Mouse (Mus musculus): Measurements from ENCODE around the gene Muc13.
A peak's percentile ranks its signal among the peaks of the same experiment; 100 is the strongest.

Muc13 gene

DNA sequence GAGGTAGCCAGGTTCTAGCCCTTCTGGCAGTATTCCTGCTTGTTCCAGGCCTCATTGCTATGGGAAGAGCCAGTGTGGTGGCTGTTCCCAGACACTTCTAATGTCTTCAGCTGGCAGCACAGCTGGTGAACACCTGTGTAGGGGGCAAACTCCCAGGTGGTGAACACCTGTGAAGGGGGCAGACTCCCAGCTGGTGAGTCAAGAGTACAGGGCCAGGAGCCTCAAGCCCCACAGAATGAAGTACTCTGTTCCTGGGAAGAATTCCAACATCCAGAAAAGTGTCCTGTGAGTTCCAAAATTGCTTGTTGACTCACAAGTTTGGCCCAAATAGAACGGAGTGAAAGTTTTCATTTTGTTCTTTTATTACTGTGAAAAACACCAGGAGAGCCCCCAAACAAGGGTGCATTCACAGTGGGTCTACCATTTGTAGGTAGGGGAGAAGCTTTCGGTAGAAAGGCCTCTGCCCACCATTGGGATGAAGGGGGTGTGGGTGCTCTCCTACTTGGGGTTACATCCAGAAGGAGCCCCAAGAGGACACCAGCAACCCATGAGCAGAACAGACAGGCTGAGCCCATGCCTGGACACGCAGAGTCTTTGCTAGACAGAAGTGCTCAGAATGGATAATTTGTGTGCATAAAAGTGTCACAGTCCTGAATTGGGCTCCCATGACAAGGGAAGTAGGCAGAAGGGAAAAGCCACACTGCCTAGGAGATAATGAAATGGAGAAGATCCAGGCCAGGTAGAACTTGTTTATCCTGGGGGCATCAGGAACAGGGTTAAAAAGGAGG lies 25.2 kb upstream of the Muc13 start:
- no peak for DNase-seq (ENCODE audit: extremely low spot score, low read depth, low spot score)

DNA sequence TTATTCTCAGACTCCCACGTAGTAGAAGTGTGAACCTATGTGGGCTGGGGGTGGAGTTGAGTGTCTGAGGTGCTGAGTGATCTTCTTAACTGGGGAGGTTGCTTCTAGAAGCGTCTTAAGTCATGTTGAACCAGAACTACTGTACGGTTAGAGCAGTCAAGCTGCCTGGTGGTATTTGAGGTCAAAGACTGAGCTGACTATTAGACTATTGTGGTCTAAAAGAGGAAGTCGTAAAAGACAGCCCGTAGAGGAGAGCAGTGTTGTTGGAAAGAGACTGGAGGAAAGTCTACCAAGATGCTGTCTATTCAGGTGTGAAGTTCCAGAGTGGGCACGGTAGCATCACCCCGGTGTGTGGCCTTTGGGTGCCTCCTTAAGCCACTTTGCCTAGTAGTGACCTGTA lies 24.0 kb upstream of the Muc13 start:
- no peak for DNase-seq (ENCODE audit: extremely low spot score, low read depth, low spot score)

DNA sequence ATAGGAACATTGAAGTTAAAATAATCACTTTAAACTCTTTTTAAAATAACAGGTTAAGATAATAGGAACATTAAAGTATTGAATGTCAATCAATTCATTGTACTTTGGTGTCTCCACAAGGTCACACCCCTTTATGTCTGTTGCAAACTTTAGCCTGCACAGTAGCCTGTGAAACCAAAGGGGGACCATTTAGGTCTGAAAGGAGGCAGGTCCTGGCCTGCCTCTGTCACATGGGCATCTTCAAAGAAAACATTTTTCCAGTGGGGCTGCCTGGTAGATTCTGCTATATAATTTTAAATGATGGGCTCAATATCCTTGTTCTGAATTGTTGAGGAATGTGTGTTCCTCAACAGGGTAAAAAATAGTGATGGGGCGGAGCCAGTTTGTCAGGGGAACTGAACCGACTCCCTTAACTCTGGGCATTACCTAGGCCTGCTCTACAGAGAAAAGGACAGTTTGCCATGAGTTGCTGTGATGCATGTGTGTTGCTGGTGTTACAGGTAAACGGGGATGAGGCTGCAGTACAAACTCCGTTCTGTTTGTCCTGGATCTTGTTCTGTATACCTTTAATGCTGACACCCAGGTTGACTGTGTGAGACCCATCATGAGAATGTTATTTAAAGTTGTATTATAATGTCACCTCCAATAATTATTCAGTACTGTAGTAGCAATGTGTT lies 22.9 kb upstream of the Muc13 start:
- no peak for DNase-seq (ENCODE audit: extremely low spot score, low read depth, low spot score)

DNA sequence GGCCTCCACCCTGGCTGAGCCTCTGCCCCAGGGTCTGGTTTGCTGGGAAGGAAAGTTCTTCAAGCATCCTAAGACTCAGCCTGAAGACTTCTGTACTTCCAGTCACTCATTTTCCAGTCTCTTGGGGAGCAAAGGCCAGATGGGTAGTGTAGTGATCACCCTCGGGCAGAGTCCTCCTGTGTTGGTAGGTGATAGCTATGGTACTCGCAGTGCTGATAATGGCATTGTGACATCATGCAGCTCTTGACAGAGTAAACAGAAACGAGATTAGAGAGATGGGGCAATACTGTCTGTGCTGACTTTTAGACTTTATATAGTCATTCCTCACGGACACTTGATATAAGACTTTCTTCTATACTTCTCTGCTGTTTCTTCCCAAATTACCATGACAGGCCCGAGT lies 21.0 kb upstream of the Muc13 start:
- no peak for DNase-seq (ENCODE audit: extremely low spot score, low read depth, low spot score)

DNA sequence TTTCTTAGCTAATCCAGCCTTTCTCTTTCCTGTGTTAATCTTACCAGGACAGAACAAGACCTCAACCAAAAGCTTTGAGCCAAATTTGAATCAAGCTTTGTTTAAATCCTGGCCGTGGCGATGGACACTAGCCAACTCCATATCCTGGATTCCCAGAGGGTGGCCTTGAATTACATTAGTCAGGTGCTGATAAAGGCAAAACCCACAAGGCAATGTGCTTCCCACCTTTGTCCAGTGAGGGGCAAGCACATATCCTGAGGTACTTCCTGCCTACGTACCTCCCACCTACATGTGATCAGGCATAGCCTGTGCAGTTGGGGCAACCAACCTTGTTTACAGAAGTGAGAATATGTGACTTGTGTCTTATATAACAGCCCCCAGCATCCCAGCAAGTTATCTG lies 18.9 kb upstream of the Muc13 start:
- no peak for DNase-seq (ENCODE audit: extremely low spot score, low read depth, low spot score)

DNA sequence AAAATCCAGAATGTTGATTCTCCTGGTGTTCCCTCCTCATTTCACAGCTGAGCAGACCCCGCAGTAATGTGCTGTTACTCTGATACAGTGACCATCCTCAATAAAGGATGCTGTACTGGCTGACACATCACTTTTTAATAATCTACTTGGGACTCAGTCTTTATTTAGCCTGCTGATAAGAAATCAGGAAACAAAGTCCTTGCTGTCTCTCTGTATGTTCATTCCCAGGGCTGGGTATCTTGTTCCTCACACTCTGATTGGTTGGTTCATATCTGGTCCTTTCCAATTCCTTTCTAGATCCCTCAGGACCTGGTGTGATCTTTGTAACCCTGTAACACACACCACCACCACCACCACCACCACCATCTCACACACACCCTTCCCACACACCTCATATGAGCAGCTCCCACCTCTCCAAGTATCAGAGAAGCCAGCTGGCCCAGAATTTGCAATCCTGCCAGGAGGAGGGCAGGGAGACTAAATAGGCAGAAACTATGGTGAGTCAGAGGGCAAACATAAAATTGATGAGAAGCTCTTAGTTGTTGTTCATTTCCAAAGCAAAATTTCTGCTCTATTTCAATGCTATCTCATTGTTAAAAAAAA lies 18.0 kb upstream of the Muc13 start:
- no peak for DNase-seq (ENCODE audit: extremely low spot score, low read depth, low spot score)

DNA sequence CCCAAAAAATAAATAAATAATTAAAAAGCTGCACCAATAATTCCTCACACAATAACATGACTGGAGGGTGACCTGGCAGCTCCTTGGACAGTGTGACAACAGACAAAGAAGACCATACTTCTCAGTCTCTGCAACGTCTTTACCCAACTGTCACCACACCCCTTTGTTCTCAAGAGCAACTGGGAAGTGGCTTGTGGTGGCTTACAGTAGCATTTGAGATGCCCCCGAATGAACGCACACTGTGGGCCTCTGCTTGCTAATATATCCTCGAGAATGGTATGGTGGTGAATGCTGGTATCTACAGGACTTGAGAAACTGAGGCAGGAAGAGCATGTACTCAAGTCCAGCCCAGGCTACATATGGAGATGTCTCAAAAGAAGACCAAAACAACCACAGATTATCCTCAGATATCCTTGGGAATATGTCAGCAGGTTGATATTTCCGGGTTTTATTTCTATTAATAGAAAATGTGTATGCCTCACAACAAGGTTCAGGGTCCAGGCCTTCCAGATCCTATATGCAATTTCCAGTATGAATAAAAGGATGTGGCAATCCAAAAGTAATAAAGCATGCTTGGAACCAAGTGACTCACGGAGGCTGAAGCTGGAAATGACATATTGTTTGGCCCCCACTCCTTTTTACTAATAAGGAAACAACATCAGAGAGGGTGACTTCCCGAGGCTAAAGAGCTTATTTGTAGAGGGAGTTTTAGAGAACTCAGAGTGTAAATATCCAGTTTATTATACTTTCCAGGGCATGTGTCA lies 16.9 kb upstream of the Muc13 start:
- no peak for DNase-seq (ENCODE audit: extremely low spot score, low read depth, low spot score)

DNA sequence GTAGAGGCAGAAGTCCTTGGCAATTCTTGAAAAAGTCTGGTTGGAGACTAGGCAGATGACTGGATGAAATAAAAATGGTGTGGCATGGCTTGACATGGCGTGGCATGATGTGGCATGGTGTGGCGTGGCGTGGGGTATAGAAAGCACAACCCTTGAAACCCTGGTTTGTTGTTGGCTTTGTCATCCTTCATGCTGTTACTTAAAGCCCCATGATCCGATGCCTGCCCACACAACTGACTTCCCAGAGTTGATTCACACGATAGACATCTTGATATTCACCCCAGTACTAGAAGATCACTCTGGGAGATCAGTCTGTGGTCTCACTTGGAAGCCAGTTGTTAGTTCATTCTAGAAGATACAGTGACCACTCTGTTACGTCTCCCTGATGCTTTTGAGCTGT lies 16.2 kb upstream of the Muc13 start:
- no peak for DNase-seq (ENCODE audit: extremely low spot score, low read depth, low spot score)

DNA sequence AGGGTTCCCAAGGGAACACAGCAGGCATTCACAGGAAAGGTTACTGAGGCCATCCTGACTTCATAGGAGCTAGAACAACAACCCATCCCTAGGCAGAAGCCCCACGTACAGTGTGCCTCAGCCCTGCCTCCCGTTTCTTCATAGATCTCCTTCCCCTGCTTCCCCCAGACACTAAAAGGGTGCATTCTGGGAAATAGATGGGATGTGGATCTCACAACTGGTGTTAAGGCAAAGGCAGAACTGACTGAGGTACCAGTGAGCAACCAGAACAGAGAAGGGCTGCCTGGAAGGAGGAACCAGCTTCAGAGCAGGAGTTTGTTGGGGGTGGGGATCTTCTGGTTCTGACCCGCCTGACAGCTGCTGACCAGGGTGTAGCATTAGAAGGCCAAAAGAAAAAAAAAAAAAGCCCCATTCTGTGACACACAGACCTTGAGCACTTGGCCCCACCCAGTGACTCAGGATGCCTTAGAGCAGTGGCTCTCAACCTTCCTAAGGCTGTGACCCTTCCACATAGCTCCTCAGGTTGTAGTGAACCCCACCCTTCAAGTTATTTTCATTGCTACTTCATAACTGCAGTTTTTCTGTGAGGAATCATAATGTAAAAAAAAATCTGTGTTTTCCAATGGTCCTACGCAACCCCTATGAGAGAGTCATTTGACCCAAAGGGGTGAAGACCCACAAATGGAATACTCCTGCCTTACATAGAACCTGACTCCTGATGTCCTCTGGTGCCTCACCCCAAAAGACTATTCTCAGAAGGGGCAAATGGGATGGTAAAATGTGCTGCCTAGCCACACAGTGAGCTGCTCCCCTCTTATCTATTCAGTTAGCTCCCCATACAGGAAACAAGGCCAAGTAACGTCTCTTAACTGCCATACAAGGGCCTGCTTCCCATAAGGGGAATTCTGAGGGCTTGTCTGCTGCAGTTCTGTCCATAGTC lies 11.8 kb upstream of the Muc13 start:
- no peak for DNase-seq (ENCODE audit: extremely low spot score, low read depth, low spot score)

DNA sequence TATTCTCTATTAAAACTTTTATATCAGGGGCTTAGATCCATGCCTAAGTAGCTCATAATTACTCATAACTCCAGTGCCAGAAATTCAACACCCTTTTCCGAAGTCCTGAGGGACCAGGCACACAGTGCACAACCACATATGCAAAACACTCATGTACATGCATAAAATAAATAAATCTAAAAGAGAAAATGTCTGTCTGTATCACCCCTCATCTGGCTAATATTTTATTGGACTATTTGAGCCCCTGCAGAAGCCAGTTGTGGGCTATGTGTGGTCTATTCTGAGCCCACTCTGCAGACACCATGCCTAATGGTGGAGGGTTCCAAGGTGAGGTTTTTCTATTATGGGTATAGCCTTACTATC lies 11.1 kb upstream of the Muc13 start:
- DNase-seq (ENCODE audit: extremely low spot score, low read depth, low spot score) = no peak

DNA sequence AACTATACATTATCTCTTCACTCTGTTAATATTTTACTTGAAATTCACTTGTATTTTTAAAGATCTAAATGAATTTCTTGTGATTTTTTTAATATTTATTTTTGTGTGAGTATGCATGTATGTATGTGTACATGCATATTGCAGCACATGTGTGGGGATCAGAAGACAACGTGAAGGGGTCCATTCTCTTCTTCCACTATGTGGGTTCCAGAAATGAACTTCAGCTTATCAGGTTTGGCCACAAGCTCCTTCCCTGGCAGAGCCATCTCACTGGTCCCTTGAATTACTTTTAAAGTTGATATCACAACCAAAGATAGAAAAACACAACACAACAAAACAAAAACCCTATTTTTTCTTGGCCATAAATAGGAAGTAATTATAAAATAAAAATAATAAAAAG lies 9.3 kb upstream of the Muc13 start:
- no peak for DNase-seq (ENCODE audit: extremely low spot score, low read depth, low spot score)

DNA sequence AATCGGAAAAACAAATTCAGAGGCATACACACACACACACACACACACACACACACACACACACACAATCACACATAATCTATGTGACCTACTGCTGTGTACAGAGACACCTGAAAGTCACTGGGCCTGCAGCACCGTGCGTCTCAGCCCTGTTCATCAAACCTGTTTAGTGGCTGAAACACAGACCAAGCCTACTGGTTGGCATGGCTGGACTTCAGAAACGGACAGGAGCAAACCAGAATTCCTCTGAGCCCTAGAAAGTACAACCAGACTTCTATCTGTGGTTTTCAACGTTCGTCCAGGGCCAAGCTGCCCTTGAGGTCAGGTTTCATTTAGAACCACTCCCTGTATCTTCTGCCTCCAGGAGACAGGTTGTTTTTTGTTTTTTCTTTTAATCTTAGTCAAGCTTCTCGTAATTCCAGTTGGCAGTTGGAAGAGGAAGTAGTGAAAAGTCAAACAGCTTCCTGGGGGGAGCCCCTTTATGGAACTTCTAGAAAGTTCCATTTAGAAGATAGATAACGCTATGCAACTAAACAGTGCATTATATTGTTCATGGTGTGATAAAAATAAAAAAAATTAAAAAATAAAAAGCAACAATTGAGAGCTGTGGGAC lies 8.6 kb upstream of the Muc13 start:
- DNase-seq (ENCODE audit: extremely low spot score, low read depth, low spot score) = no peak

DNA sequence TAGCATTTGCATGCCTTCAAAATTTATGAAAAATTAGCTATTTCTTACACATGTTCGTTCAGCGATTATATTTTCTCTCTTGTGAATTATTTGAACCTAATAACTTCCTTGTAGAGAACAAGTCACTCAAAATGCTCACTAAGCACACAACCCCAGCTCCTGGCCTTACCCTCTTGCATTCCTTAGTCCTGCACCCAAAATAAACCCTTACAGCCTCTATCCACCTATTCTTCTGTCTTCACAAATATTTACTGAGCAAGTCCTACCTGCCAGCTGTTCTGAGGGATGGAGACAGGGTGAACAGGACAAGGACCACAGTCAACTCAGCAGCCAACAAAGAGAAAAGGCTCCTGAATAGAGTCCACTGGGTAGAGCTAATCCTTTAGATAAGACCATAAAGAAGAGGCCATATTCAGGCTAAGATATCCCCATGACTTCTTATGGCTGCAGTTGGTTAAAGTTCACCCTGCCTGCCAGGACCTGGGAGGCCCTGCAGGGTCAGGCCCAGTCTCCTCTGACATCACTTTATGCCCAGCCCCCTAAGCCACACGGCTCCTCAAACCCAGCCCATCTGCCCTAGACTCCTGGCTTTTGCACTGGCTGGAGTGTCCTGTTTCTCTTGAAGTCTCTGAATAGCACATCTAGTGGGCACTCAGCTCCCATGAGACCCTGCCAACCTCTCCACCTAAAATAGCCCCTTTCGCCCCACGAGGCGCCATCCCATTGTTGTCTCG lies 7.0 kb upstream of the Muc13 start:
- no peak for DNase-seq (ENCODE audit: extremely low spot score, low read depth, low spot score)

DNA sequence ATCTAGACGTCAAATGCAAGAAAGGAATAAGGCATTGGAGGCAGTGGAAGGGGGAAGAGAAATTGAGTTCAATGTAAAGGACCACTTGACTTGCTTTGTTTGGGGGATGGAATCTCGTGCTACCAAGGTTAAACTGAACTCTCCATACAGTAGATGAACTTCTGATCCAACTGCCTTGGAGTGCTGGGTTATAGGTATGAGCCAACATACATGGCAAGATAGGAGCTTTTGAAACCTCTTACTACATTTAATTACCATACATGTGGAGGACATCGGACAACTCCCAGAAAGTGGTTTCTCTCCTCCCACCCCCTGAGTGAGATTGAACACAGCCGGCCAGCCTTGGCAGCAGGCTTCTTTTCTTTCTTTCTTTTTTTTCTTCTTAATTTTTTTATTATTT lies 1.3 kb downstream of the Muc13 start:
- DNase-seq (ENCODE audit: extremely low spot score, low read depth, low spot score) = no peak

DNA sequence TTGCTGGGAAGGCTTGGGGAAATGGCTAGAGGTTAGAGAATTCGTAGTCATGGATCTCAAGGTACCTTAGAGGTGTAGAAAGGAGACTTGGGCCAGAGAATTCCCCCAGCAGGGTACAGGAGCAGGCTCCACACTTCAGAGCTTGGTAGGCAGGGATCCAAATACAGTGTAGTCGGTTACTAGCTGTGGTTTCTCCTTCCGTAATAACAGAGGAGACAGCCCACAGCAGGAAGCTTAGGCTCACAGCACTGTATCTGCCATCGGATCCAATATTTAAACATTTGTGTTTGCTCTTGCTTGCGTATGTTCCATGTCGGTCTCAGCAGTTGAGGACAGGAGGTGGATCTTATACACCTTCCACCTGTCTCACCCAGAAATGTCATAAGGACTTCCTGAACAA lies 2.0 kb downstream of the Muc13 start:
- no peak for DNase-seq (ENCODE audit: extremely low spot score, low read depth, low spot score)

DNA sequence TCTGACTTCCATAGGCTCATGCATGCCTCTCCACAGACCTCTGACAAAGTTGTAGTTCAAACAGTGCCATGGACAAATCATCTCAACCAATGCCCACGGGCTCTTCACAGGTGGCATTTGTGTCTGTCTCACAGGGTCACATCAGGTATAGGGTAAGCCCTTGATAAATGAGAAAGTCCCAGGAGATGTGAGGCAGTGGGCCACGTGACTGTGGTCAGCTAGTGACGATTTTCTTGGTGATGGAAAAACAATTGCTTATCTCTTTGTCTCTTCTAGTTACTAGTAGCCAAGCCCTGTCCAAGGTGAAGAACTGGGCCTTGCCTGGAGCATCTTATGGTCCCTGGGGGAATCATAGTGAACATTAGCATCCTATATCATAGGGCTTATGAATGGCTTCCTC lies 2.9 kb downstream of the Muc13 start:
- DNase-seq (ENCODE audit: extremely low spot score, low read depth, low spot score) = no peak

DNA sequence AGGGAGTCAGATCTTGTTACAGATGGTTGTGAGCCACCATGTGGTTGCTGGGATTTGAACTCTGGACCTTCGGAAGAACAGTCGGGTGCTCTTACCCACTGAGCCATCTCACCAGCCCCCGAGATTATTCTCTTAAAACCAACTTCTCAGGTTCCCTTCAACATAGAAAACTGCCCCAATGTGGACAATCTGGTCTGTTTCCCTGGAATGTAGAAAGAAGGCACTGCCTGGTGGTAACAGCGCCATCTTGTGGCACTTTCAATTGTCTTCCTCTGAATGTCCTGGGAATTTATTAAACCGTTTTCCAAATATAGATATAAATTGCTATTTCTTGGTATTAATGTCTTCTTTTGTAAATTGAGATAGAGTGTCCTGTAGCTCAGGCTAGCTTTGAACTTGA lies 4.0 kb downstream of the Muc13 start:
- DNase-seq (ENCODE audit: extremely low spot score, low read depth, low spot score) = peak; percentile 50

DNA sequence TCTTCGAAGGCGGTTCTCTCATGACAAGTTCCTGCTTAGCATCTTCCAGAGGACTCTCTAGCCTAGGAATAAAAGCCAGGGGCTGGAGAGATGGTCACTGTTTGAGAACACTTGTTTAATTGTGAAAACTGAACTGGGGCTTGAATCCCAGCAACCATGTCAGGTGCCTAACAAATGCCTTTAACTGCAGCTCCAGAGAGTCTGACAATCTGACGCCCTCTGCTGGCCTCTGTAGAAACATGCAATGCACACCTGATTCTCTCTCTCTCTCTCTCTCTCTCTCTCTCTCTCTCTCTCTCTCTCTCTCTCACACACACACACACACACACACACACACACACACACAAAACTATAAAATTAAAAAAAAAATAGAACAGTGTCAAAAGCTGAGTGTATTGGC lies 16.2 kb downstream of the Muc13 start:
- DNase-seq (ENCODE audit: extremely low spot score, low read depth, low spot score) = no peak

DNA sequence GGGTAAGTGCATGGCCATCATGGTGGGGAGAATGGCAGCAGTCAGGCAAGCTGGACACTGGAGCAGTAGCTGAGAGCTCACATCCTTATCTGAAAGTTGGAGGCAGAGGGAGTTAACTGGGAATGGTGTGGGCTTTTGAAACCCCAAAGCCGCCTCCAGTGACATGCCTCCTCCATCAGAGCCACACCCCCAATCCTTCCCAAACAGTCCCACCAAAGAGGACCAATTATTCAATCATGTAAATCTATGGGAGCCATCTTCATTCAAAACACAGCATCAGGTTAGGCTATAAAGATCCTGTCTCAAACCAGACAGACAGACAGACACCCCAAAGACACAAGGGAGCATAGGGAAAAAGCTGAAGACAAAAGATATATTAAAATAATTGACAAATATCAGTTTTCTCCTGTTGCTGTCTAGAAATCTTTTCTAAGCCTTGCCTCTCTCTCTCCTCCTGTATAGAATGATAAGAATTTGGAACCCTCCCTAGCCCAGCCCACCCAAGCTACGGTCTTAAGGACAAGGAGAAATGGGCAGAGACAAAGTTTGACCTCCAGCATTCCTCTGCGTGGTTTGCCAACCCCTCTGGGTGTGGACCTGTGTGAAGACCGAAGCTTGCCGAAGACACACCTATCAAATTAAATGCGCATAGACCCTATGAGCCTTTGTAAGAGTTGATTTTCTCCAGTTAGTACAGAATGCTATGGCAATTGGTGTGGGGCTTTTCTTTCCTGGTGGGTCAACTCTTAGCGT lies 24.8 kb downstream of the Muc13 start:
- DNase-seq (ENCODE audit: extremely low spot score, low read depth, low spot score) = no peak
